Mouse (Mus musculus) megakaryocyte-erythroid progenitor cell, adult 5-6 weeks (primary cell): ENCODE data around the gene Iqgap2. TPM values are rescaled to one million over a fixed set of nuclear protein-coding genes. Genes with fewer than 3 reads are reported as not detected.

Experiments used
- ATAC-seq: replicated peaks from 2 replicates; pipeline ENCODE4 v1.8.0; 2016; ENCODE audit warnings: mild to moderate bottlenecking, inconsistent platforms; ENCODE audit not compliant: severe bottlenecking, poor library complexity, low FRiP score, low TSS enrichment
- total RNA-seq, 2 experiments: library from RNA; stranded (forward) in 1 of 2; stranded (reverse) in 1 of 2; fragments of 200-1000, 215-1000 nt in 1 of 2; fragments of >200 nt in 1 of 2; fragmentation: Nextera tagmentation in 1 of 2; gene quantifications; 2 replicates each; pipeline ENCODE4 v1.2.3; 2014 to 2017

The Iqgap2 gene
- total RNA-seq, 2 experiments from 2014 or later = 42.7 to 91.1 TPM

DNA sequence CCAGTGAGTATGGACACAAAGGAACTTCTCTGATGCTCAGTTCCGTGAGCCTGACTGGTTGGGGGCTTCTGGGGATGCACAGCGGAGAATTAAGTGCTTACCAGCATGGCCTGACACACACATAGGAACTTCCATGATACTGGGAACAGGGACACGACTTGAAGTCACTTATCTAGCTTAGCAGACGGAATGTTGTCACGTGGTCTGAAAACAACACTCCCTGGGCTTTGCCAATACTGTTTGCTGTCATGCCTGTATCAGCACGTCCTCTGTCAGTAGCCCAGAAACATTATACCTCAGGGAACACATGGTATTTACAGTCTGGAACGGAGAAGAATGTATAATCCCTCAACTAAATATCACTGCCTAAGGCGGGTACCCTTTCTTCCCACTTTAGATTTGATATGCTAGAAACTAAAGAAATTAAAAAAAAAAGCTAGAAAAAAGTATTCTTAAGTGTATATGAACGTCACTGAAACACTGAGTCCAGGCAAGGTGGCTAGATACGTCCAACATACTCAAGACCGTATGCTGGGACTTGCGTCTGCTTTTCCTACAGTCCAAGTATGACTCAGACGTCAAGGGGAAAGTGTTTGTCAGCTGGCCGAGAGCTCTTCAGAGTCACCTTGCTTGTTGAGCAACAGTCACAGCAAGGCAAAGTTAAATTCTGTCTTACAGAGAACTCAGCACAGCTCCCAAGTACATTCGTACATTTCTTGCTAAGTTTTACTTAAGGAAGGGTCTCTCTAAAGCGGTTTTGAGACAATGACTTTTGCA, 280.7 kb downstream of the Iqgap2 start:
- 0 out of 2 replicates have a peak, but pooled peaks have one; percentile 20 for ATAC-seq

GRCm38 (mm10) chr13:95609088-95609420, 282.7 kb downstream of the Iqgap2 start:
- ATAC-seq = no peak

DNA sequence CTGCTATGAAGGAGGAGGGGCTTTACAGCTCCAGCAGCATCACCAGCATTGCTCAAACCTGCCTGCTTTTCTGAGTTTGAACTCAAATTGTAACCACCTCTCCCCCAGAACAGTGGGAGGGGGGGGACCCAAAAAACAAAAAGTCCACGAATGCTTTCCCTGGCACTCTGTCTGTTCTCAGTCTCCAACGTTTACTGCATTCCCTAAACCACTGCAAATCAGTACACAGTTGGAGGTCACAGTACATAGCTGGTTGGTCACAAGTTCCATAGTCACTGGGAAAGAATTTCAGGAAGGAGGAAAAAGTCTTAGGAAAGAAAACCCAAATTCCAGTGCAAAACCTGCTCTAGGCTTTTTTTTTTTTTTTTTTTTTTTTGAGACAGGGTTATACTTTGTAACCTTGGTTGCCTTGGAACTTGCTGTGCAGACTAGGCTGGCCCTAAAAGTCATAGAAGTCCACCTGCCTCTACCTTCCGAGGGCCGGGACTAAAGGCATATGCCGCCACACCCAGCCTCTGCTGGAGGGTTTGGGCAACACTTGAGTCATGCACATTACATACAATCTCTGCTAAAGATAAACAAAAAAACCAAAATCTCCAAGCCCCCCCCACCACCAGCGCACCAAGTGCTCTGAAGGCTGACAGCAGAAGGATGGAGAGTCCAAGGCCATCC, 283.2 kb downstream of the Iqgap2 start:
- no peak for ATAC-seq

DNA sequence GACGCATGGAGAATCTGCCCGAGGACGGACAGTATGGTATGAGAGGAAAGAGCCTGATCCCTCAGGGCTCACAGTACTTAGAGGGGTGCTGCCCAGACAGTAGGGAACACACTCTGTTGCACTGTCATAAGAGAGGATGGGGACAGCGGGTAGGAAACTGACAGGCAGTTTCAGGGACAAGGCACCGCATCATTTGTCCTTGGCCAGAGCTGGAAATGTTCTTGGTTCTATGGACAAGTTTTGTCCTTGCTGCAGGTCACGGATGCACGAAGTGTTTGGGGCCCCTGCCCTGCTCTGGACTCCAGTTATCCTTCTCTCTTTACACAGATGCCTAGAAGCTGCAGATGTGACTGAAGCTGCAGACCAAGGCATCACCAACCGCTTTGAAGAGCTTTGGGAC, 284.7 kb downstream of the Iqgap2 start:
- ATAC-seq = no peak

DNA sequence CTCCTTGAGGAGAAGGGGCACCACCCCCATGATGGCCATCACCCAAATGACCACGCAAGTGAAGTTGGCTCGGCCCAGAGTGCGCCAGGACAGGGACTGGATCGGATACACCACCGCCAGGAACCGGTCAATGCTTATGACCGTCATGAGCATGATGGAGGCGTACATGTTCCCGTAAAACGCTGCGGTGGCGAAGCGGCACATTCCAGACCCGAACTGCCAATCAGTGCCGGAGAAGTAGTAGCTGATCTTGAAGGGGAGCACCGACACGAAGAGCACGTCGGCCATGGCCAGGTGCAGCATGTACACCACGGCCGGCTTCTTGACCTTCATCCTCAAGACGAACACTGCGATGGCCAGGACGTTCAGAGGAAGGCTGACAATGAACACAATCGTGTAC, 287.4 kb downstream of the Iqgap2 start:
- ATAC-seq = no peak

- ATAC-seq = no peak
Observed at GRCm38 (mm10) chr13:95599833-95600359, 291.8 kb downstream of the Iqgap2 start.

- no peak for ATAC-seq
Observed at GRCm38 (mm10) chr13:95598232-95598920, 293.3 kb downstream of the Iqgap2 start.

GRCm38 (mm10) chr13:95597578-95597977, 294.1 kb downstream of the Iqgap2 start:
- no peak for ATAC-seq

GRCm38 (mm10) chr13:95596689-95597088, 295.0 kb downstream of the Iqgap2 start:
- ATAC-seq = no peak

DNA sequence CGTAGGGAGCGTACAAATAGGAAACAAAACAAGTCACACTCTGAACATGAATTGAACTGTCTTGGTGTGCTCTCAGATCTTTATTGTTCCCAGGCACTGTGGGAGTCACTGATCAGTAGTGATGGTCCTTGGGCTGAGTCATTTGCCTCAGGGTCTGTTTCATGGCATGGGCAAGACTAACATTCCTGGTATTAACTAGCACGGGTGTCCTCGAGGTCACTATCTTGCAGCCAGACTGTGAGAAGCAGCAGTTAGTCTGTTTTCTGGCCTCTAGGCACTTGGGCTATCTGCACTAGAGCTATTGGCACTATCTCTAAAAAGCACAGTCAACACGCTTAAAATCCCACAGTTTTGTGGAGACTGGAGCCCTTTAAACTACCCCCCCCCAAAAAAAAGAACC, 295.8 kb downstream of the Iqgap2 start:
- 0 out of 2 replicates have a peak, but pooled peaks have one; percentile 55 for ATAC-seq

DNA sequence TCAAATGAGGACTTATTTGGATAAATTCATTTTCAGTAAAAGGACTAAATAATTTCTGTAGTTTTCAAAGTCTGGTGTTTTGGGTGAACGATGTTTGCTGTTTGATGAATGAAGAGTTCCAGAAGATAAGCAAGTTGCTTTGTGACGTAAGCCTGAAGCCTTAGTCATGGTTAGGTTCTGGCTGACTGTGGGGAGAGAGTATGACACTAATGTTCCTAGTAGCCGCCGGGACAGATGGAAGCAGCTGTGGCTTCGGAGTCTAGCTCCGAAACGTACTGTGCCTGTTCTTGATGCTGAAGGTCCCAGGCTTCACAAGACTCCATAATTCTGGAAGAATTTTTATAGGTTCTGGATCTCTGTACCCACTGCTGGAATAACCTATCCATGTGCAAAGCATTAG, 296.3 kb downstream of the Iqgap2 start:
- ATAC-seq = no peak

- peak; percentile 46; the same call in 1 of the 2 replicates for ATAC-seq
Observed at GRCm38 (mm10) chr13:95592860-95593259, 298.9 kb downstream of the Iqgap2 start.

DNA sequence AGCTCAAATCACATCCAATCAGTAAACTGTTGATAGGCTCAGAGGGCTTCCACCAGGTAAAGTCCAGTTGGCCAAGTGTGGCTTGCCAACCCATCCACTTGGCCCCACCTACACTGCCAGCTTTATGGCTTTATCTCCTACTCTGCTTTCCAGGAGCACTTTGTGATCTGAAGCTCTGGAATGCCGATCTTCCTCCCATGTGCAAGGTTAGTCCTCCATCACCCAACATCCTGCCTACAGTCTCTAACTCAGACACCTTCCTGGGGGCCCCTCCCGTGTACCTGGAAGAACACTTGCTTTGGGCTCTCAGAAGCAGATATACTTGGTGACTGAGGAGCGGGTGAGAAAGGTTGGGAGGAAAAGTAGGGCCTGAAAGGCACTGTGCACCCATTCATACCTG, 300.1 kb downstream of the Iqgap2 start:
- ATAC-seq = no peak

- no peak for ATAC-seq
Observed at GRCm38 (mm10) chr13:95587628-95588027, 304.1 kb downstream of the Iqgap2 start.

DNA sequence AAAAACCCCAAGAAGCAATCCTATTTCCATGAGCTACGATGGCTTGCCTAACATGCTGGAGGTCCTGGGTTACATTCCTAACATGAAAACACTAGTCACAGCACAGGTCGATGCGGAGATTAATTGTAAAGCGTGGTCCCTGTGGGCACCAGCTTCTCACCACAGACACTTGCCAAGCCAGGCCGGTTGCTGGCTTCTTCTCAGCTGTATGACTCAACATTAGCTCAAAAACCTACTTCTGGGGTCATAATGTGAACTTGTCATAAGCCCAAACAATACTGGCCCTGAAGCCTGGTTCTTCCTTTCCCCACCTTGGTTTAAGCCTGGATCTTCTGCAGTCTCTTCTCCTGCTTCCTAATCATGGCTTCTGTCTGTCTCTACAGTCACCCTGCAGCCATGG, 306.8 kb downstream of the Iqgap2 start:
- ATAC-seq = no peak

- ATAC-seq = no peak
Observed at GRCm38 (mm10) chr13:95583237-95584189, 308.2 kb downstream of the Iqgap2 start.

GRCm38 (mm10) chr13:95581850-95582249, 309.9 kb downstream of the Iqgap2 start:
- no peak for ATAC-seq

DNA sequence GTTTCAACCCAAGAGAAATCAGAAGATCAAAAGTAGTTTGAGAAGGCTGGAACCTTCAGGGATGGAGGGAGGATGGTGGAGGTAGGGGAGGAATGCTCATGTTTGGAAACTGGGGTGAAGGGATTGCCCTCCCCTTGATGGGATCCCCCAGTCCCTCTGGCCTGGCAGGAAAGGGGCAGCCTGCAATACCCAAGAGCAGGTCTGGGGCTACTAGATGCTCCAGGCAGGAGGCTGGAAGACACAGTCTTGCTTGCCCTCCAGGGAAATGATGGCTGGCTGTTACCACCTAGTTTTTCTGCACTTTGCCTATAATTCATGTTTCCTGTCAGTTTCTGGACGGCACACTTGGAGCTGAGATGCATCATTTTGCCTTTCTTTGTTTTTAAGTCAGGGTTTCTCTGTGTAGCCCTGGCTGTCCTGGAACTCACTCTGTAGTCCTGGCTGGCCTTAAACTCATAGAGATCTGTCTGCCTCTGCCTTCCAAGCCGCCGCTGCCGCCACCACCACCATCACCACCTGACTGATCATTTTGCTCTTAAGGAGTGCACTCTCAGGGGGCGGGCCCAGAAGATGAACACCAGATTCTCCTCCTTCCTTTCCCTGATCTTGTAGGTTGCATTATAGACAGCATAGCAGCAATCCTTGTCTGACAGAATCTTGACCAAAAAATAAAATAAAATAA, 313.6 kb downstream of the Iqgap2 start:
- ATAC-seq = no peak
